10 mouse cellular contexts compared by ENCODE assay signal in the genomic region with DNA sequence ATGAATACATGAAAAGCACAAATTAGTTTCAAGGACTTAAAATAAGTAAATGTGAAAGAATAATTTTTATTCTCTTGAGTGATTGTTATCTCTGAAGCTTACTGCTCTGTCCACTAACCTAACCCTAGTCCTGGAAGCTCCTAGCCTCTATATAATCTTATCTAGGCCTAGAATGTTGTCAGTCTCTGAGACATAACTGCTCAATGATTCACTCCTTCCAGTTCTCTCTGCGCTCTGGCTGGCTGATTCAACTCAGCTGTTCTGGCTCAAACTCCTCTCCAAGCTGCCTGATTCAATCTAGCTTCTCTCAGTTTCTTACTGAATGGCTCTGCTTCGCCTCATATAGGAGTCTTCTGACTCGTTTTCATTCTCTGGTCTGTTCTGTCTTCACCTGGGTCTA.
"Had no signal": no experiment of that assay in that cellular context is flagged by ENCODE, and none has a peak within 500 bp of the region (broad histone marks: within the 10 kb centered on the region; RNA-seq: fewer than 3 reads in every experiment).

No protein-coding gene starts in this region.

- H3K4me3 ChIP-seq: left cerebral cortex, adult 2 months; limb, embryonic 10.5 days; liver, embryonic 12.5 days; lung, embryonic 15.5 days; midbrain, embryonic 12.5 days; neural tube, embryonic 15.5 days had no signal

- H3K4me1 ChIP-seq: liver, embryonic 12.5 days; midbrain, embryonic 12.5 days had no signal

- H3K27ac ChIP-seq: left cerebral cortex, adult 2 months; limb, embryonic 10.5 days; liver, embryonic 12.5 days; lung, embryonic 15.5 days; midbrain, embryonic 12.5 days; neural tube, embryonic 15.5 days had no signal

- ATAC-seq: liver, embryonic 12.5 days had no signal

- H3K9ac ChIP-seq: liver, embryonic 12.5 days; lung, embryonic 15.5 days; midbrain, embryonic 12.5 days; neural tube, embryonic 15.5 days had no signal

- H3K9me3 ChIP-seq: limb, embryonic 10.5 days; liver, embryonic 12.5 days; lung, embryonic 15.5 days; midbrain, embryonic 12.5 days; neural tube, embryonic 15.5 days had no signal

- H3K27me3 ChIP-seq: liver, embryonic 12.5 days; lung, embryonic 15.5 days; midbrain, embryonic 12.5 days; neural tube, embryonic 15.5 days had no signal

- H3K4me2 ChIP-seq: liver, embryonic 12.5 days; lung, embryonic 15.5 days; midbrain, embryonic 12.5 days; neural tube, embryonic 15.5 days had no signal

- H3K36me3 ChIP-seq: limb, embryonic 10.5 days; liver, embryonic 12.5 days; lung, embryonic 15.5 days; midbrain, embryonic 12.5 days; neural tube, embryonic 15.5 days had no signal

- DNase-seq: kidney, postnatal 14 days; right cerebral cortex, adult 18-20 months; right cerebral cortex, postnatal 25 days; thymus, postnatal 36 days had no signal
